Mouse (Mus musculus) cerebellum, adult 8-10 months (tissue): ENCODE measurements at regions not wholly inside any gene's neighbourhood (a gene's known extent, or its start where the extent isn't known, plus 50 kb on each side); places are given as distances from the start of the nearest gene placed in this dataset.

Experiments
- DNase-seq: peaks from one replicate; pipeline ENCODE4 v3.0.0; 2022

- DNase-seq, result no peak
Observed at GRCm38 (mm10) chr9:43387397-43387796, 76.7 kb downstream of the Trim29 start.

GRCm38 (mm10) chr9:43389491-43390083 is 78.9 kb downstream of the Trim29 start:
- no peak for DNase-seq

- no peak for DNase-seq
Observed at GRCm38 (mm10) chr9:43392467-43393064, 81.9 kb downstream of the Trim29 start.

GRCm38 (mm10) chr9:43394204-43394603 is 83.6 kb downstream of the Trim29 start:
- no peak for DNase-seq

- DNase-seq, result no peak
Observed at GRCm38 (mm10) chr9:43395209-43395608, 84.6 kb downstream of the Trim29 start.

- no peak for DNase-seq
Observed at GRCm38 (mm10) chr9:43396566-43396965, 85.9 kb downstream of the Trim29 start.

GRCm38 (mm10) chr9:43408493-43408892 is 97.8 kb downstream of the Trim29 start:
- no peak for DNase-seq

- no peak for DNase-seq
Observed at GRCm38 (mm10) chr9:43412473-43412872, 101.8 kb downstream of the Trim29 start.

- DNase-seq, result no peak
Observed at GRCm38 (mm10) chr9:43419993-43420715, 109.5 kb downstream of the Trim29 start.

GRCm38 (mm10) chr9:43427007-43427406 is 116.4 kb downstream of the Trim29 start:
- DNase-seq, result no peak

GRCm38 (mm10) chr9:43433953-43434352 is 123.3 kb downstream of the Trim29 start:
- no peak for DNase-seq

GRCm38 (mm10) chr9:43438476-43438875 is 127.8 kb downstream of the Trim29 start:
- no peak for DNase-seq

- DNase-seq, result no peak
Observed at GRCm38 (mm10) chr9:43440959-43441510, 130.4 kb downstream of the Trim29 start.

- DNase-seq, result no peak
Observed at GRCm38 (mm10) chr9:43445491-43445890, 134.8 kb downstream of the Trim29 start.

GRCm38 (mm10) chr9:43447372-43447771 is 136.7 kb downstream of the Trim29 start:
- DNase-seq, result no peak

GRCm38 (mm10) chr9:43448981-43449380 is 138.3 kb downstream of the Trim29 start:
- no peak for DNase-seq

GRCm38 (mm10) chr9:43453953-43454582 is 143.4 kb downstream of the Trim29 start:
- DNase-seq, result no peak

- DNase-seq, result no peak
Observed at GRCm38 (mm10) chr9:43457736-43458135, 147.1 kb downstream of the Trim29 start.

GRCm38 (mm10) chr9:43461131-43461530 is 150.5 kb downstream of the Trim29 start:
- DNase-seq, result no peak

- DNase-seq, result no peak
Observed at GRCm38 (mm10) chr9:43463445-43464090, 152.9 kb downstream of the Trim29 start.

GRCm38 (mm10) chr9:43465129-43465528 is 154.5 kb downstream of the Trim29 start:
- no peak for DNase-seq

- no peak for DNase-seq
Observed at GRCm38 (mm10) chr9:43465731-43466330, 155.2 kb downstream of the Trim29 start.
